Mouse (Mus musculus) lung, postnatal 0 days (tissue): ENCODE results near the gene Rab6a.

Experiments
- CTCF ChIP-seq: IDR thresholded peaks from 2 replicates; pipeline ENCODE4 v1.5.1; 2016; ENCODE audit warnings: antibody characterized with exemption, mild to moderate bottlenecking
- EP300 ChIP-seq: IDR thresholded peaks from 2 replicates; pipeline ENCODE4 v1.6.1; 2016; ENCODE audit warnings: antibody characterized with exemption, mild to moderate bottlenecking, control low read depth

DNA sequence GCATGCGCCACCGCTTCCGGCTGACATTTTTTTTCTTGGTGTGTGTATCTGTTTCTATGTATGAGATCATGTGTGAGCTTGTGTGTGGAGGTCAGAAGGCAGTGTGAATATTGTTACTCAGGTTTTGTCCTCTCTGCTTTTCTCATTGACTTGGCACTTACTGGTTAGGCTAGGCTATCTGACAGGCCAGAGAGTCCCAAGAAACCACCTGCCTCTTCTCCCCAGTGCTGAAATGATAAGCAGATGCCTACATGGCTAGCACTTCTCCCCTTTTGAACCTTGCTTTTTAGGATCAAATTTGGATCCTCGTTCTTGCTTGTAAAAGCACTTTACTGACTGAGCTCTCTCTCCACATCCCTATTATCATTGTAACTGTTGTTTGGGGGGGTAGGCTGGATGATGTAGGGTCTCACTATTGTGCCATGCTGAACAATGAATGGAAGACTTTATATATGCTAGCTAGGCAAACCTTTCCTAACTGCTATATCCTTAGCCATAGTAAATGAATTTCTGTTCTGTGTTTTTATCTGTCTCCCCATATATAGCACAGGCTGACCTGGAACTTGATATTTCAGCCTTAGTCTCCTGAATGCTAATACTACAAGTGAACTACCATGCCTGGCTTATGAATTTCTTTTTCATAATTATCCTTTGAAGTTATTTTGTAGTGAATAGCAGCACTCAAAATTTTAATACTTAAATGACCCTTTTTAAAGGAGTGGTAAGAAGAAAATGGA is 9.1 kb downstream of the Rab6a start:
- TF ChIP-seq CTCF (no peak), EP300 (no peak)
